Mouse (Mus musculus) kidney, postnatal 10 days (tissue): Measurements from ENCODE around the gene Slc27a5.

ENCODE experiments used
- DNase-seq: peaks from one replicate; pipeline ENCODE4 v3.0.0; 2021; ENCODE audit warnings: mixed read lengths

The Slc27a5 gene

GRCm38 (mm10) chr7:12980291-12980690, 17.7 kb downstream of the Slc27a5 start:
- DNase-seq: no peak

GRCm38 (mm10) chr7:12979776-12980175, 18.2 kb downstream of the Slc27a5 start:
- no peak for DNase-seq

GRCm38 (mm10) chr7:12978931-12979722, 18.9 kb downstream of the Slc27a5 start:
- no peak for DNase-seq

GRCm38 (mm10) chr7:12977682-12978389, 20.2 kb downstream of the Slc27a5 start, which contains the start of gene Zfp446:
TSS of gene Zfp446 (plus strand) at chr7:12977848.
- peak; percentile 99 for DNase-seq

GRCm38 (mm10) chr7:12970906-12971305, 27.1 kb downstream of the Slc27a5 start:
- no peak for DNase-seq

GRCm38 (mm10) chr7:12966104-12966845, 31.7 kb downstream of the Slc27a5 start:
- DNase-seq: peak; percentile 81

GRCm38 (mm10) chr7:12965678-12966091, 32.3 kb downstream of the Slc27a5 start, which contains the start of gene Zfp324:
TSS of gene Zfp324 (plus strand) at chr7:12965838.
- peak; percentile 94 for DNase-seq

- DNase-seq: peak; percentile 64
These were observed 36.4 kb downstream of the Slc27a5 start for GRCm38 (mm10) chr7:12961511-12962141.

GRCm38 (mm10) chr7:12959718-12960117, 38.3 kb downstream of the Slc27a5 start:
- DNase-seq: no peak

GRCm38 (mm10) chr7:12958948-12959347, 39.0 kb downstream of the Slc27a5 start:
- DNase-seq: no peak

- no peak for DNase-seq
These were observed 40.5 kb downstream of the Slc27a5 start for GRCm38 (mm10) chr7:12957511-12957910.

GRCm38 (mm10) chr7:12954896-12955295, 43.1 kb downstream of the Slc27a5 start:
- no peak for DNase-seq

GRCm38 (mm10) chr7:12949872-12950229, 48.1 kb downstream of the Slc27a5 start:
- DNase-seq: no peak

GRCm38 (mm10) chr7:12949032-12949871, 48.7 kb downstream of the Slc27a5 start:
- DNase-seq: peak; percentile 95

- DNase-seq: no peak
These were observed 54.5 kb downstream of the Slc27a5 start for GRCm38 (mm10) chr7:12943488-12943887.

GRCm38 (mm10) chr7:12940599-12940998, 57.4 kb downstream of the Slc27a5 start:
- no peak for DNase-seq
